Mouse (Mus musculus) neural tube, postnatal 0 days (tissue): ENCODE data around the gene Pak7. TPM values are rescaled to one million over a fixed set of nuclear protein-coding genes. Genes with fewer than 3 reads are reported as not detected.

Experiments
- polyA plus RNA-seq: library from polyadenylated mRNA; unstranded; fragments of >200 nt; fragmentation: Nextera tagmentation; extraction: Ambion mirVana; gene quantifications from 2 replicates; pipeline ENCODE4 v1.2.1, GENCODE M21; 2015

Gene Pak7
- 12.2 and 14.5 TPM in 2 replicates for polyA plus RNA-seq

GRCm38 (mm10) chr2:136387181-136388131 is at the start of gene Pak7:
Pak7 (minus strand) TSS chr2:136387967.

GRCm38 (mm10) chr2:136051688-136052289 is 336.0 kb downstream of the Pak7 start, which contains the start of gene Lamp5:
Lamp5 (plus strand) TSS chr2:136052239.

Other genes with a start within 250 kb of the Pak7 start
- gene Ankef1, start 113.9 kb upstream of the Pak7 start, polyA plus RNA-seq, result 0.89 and 1.2 TPM in 2 replicates